Mouse (Mus musculus) hindbrain, embryonic 13.5 days (tissue): ENCODE measurements at regions not wholly inside any gene's neighbourhood (a gene's known extent, or its start where the extent isn't known, plus 50 kb on each side); places are given as distances from the start of the nearest gene placed in this dataset.

Experiments used
- ATAC-seq: fragments of 200-750 bp; cut with Nextera tagmentation; 2 replicates; pipeline ENCODE4 v1.8.0; 2017; ENCODE audit warnings: moderate TSS enrichment; ENCODE audit not compliant: low FRiP score
- H3K27ac ChIP-seq: fragments of 300-500 bp; sonication (generic); 2 replicates; pipeline ENCODE4 v1.5.1; 2015; ENCODE audit warnings: inconsistent platforms, mild to moderate bottlenecking, moderate library complexity
- H3K27me3 ChIP-seq: fragments of 300-500 bp; sonication (generic); 2 replicates; pipeline ENCODE4 v1.6.1; 2015; ENCODE audit warnings: mild to moderate bottlenecking, inconsistent platforms
- H3K36me3 ChIP-seq: fragments of 300-500 bp; sonication (generic); 2 replicates; pipeline ENCODE4 v1.6.1; 2015; ENCODE audit warnings: mild to moderate bottlenecking, inconsistent platforms
- H3K4me1 ChIP-seq: fragments of 300-500 bp; sonication (generic); replicated peaks from 2 replicates; pipeline ENCODE4 v1.6.1; 2015; ENCODE audit warnings: inconsistent platforms
- H3K4me2 ChIP-seq: fragments of 300-500 bp; sonication (generic); 2 replicates; pipeline ENCODE4 v1.6.1; 2015; ENCODE audit warnings: inconsistent platforms, mild to moderate bottlenecking, moderate library complexity
- H3K4me3 ChIP-seq: fragments of 300-500 bp; sonication (generic); 2 replicates; pipeline ENCODE4 v1.5.1; 2015; ENCODE audit warnings: mild to moderate bottlenecking, inconsistent platforms
- H3K9ac ChIP-seq: fragments of 300-500 bp; sonication (generic); 2 replicates; pipeline ENCODE4 v1.6.1; 2015; ENCODE audit warnings: mild to moderate bottlenecking, inconsistent platforms
- H3K9me3 ChIP-seq: fragments of 300-500 bp; sonication (generic); 2 replicates; pipeline ENCODE4 v1.6.1; 2016; ENCODE audit warnings: inconsistent platforms
- WGBS: fragments of 180-500 bp; shearing (Covaris S2); methylation state at CpG from one replicate; pipeline ENCODE4 v1.1.7; 2015; 5-methylcytosine and 5-hydroxymethylcytosine counted together

DNA sequence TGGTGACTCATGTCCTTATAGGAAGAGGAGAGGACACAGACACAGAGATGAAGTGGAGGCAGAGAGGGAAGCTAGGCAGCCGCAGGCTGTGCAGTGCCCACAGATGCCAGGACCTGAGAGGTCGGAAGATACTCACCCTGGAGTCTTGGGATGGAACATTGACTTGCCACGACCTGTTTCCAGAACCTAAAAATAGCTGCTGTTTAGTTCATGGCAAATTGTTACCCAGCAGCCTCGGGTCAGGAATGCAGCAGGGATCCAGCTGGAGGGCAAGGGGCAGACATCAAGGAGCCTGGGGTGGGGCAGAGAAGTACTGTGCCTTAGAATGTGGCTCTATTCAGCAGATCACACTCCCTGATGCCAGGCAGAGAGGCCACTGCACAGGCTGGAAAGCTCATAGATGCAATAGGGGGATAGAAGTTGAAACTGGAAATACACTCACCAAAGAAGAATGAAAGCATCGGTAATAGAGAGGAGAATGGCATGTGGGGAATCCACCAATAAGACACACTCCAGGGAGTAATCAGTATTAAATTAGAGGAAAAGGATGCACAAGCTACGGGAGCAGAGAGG, 75.1 kb upstream of the Hdac4 start:
- H3K4me2 ChIP-seq: no peak overlapping the region
- H3K9ac ChIP-seq: no peak overlapping the region
- no peak for ATAC-seq
- H3K9me3 ChIP-seq: no peaks in the 10 kb centered on the region
- WGBS: 46% methylated on average over 6 of the region's 6 CpGs
- H3K27me3 ChIP-seq: 0 out of 2 replicates have a peak, but pooled peaks cover 6% of the 10 kb centered on the region
- H3K27ac ChIP-seq: no peak overlapping the region
- H3K4me3 ChIP-seq: no peak overlapping the region
- H3K4me1 ChIP-seq: peaks cover 17% of the 10 kb centered on the region
- no peaks in the 10 kb centered on the region for H3K36me3 ChIP-seq

DNA sequence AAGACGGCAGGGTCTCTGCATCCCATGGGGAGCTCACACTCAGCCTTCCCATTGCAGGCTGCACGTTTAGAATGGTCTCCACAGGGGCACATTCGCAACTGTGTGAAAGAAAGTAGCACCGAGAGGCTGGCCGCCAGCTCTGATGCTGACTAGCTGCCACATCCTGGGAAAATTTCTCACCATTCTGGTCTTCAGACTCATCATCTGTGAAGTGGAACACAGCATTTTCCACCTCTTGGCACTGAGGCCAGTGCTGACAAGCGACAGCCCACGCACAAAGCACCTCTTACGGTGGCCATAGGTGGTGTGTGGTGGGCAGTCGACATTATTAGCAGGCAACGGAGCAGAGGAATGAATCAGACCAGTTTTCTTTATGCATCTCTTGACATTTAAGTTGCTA, 74.0 kb upstream of the Hdac4 start:
- H3K4me2 ChIP-seq: no peak overlapping the region
- peaks cover 17% of the 10 kb centered on the region for H3K4me1 ChIP-seq
- 0 out of 2 replicates have a peak overlapping the region, but pooled peaks have one; percentile 5 for H3K9ac ChIP-seq
- 0 out of 2 replicates have a peak, but pooled peaks cover 6% of the 10 kb centered on the region for H3K27me3 ChIP-seq
- H3K9me3 ChIP-seq: no peaks in the 10 kb centered on the region
- 36% methylated on average over 10 of the region's 10 CpGs for WGBS
- H3K4me3 ChIP-seq: no peak overlapping the region
- ATAC-seq: no peak
- H3K27ac ChIP-seq: no peak overlapping the region
- no peaks in the 10 kb centered on the region for H3K36me3 ChIP-seq

DNA sequence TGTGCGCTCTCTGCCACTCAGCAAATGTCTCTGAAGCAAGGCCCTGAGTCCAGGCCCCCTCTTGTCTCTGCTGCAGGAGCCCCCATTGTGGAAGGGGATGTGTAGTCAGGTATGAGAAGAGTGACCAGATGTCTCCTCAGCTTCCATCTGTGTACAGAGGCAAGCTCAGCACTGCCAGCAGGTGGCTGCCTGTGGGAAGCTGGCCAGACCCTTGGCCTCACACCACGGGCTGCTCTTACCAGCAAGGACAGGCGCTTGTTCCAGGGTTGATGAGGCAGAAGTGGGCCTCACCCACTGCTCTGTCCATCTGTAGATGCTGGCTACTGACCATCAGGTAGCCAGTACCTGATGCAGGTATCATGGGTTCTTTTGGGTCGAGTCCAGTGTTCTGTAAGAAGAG, 69.4 kb upstream of the Hdac4 start:
- no peaks in the 10 kb centered on the region for H3K9me3 ChIP-seq
- H3K27me3 ChIP-seq: no peaks in the 10 kb centered on the region
- WGBS: 79% methylated on average over 4 of the region's 4 CpGs
- no peak overlapping the region for H3K4me3 ChIP-seq
- H3K9ac ChIP-seq: no peak overlapping the region
- no peak overlapping the region for H3K27ac ChIP-seq
- no peak overlapping the region for H3K4me2 ChIP-seq
- H3K36me3 ChIP-seq: no peaks in the 10 kb centered on the region
- ATAC-seq: no peak
- H3K4me1 ChIP-seq: peaks cover 14% of the 10 kb centered on the region

DNA sequence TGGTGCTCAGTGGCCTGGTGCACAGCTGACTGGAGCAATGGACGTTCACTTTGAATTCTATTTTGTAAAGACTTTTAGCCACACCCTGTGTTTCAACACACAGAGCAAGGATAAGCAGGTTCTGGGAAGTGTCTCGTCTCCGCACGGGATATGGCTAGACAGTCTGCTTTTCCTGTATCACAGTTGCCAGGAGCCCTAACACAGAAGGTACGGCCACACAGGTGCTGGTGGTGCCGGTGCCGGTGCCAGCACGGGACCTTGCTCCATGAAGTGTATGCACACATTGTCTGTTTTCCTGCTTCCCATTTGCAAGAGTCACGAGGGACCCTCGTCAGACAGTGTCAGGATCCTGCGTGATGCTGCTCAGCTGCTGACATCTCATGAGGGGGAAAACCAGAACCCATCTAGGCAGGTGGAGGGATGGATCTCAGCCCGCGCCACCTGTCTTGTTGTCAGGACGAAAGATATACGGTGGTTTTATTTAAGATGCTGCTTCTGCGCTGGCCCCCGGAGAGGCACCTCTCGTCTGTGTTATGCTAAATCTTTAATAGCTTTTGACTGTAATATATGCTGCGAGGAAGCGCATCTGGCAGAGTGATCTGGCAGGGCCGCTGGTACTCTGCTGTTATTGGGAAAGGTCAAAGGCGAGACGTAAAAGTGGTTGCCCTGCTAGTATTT, 64.4 kb upstream of the Hdac4 start:
- H3K4me2 ChIP-seq: no peak overlapping the region
- no peaks in the 10 kb centered on the region for H3K27me3 ChIP-seq
- H3K9me3 ChIP-seq: no peaks in the 10 kb centered on the region
- no peak overlapping the region for H3K4me3 ChIP-seq
- no peaks in the 10 kb centered on the region for H3K36me3 ChIP-seq
- 54% methylated on average over 23 of the region's 23 CpGs for WGBS
- H3K9ac ChIP-seq: no peak overlapping the region
- peaks cover 26% of the 10 kb centered on the region for H3K4me1 ChIP-seq
- peak; percentile 76 for ATAC-seq
- H3K27ac ChIP-seq: peak overlapping the region; percentile 69; the same call in 1 of the 2 replicates

DNA sequence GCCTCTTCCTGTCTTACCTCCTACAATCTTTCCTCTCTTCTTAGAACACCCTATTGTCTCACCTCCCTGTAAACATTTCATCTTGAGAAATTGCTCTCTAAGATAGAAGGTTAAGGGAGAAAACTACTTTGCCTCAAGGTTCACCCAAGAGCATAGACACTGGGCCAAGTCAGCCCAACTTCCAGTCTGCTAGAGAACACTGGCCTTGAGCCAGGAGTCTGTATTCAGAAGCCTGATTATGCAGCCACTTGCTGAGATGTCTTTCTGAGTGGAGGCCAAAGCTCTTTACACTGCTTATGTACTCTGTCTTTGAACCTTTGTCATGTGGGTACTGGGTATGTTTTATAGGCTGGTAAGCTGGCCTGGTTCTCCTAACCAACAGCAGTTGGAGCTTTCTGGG, 62.5 kb upstream of the Hdac4 start:
- no peak overlapping the region for H3K4me2 ChIP-seq
- peaks cover 30% of the 10 kb centered on the region for H3K4me1 ChIP-seq
- H3K9ac ChIP-seq: no peak overlapping the region
- H3K36me3 ChIP-seq: no peaks in the 10 kb centered on the region
- no peaks in the 10 kb centered on the region for H3K9me3 ChIP-seq
- no peak overlapping the region for H3K27ac ChIP-seq
- no peak overlapping the region for H3K4me3 ChIP-seq
- ATAC-seq: no peak
- H3K27me3 ChIP-seq: no peaks in the 10 kb centered on the region

DNA sequence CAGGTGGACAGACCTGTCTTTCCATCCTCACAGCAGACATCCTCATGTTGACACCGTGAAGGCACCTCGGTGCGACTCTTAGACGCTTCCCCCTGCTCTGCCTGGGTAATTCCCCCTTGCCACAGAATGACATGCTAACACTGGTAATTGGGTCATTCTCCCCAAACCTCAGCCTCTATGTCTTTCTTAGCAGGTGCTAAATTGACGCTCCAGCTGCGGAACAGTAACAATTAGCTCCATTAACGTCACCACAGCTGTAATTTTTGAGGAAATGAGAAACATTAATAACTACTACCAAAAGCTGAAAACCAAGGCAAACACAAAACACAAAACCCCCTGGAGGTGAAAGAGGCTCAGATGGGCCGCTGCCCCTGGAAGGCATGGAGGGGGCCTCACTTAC, 57.6 kb upstream of the Hdac4 start:
- Histone ChIP-seq H3K4me1 (peaks cover 18% of the 10 kb centered on the region), H3K9ac (no peak overlapping the region), H3K4me3 (no peak overlapping the region), H3K4me2 (no peak overlapping the region), H3K27me3 (no peaks in the 10 kb centered on the region), H3K9me3 (no peaks in the 10 kb centered on the region), H3K36me3 (no peaks in the 10 kb centered on the region), H3K27ac (peak overlapping the region; percentile 13; the same call in 1 of the 2 replicates)
- WGBS: 60% methylated on average over 8 of the region's 8 CpGs
- ATAC-seq: no peak

DNA sequence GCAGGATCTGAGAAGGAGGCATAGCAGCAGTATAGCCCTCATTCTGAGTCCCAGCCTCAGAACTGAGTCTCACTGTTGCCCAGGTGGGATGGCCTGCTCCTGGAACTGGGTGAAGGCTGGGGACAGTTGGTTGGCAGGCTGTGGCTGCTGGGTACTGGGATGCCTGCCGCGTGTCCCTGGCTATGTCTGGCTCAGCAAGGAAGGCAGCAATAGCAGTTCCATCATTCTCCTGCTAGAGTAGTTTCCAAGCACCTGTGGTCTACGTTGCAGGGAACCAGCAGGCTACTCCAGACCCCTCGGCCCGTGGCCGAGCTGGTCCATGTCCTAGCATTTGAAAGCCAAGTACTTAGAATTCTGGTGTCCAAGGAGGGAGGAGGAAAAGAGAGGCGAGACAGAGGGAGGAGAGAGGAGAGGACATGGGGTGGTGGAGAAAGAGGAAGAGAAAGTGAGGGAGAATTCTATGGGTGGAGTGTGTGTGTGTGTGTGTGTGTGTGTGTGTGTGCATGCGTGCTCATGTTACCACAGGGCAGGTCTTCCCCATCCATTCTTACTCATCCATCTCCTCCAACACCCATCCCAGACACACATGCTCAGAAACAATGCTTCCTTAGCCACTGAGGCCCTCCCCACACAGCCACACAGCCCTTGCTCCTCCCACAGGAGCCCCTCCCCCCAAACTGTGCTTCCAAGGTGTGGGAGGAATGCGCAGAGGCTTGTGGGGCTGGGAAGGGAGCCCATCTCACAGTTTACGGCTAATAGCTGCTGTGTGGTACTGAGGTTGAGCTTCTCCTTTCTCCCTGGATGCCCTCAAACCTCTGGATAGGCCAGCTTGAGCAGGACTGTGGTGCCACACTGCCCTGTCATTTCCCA, 55.3 kb upstream of the Hdac4 start:
- H3K4me2 ChIP-seq: no peak overlapping the region
- H3K36me3 ChIP-seq: no peaks in the 10 kb centered on the region
- WGBS: 85% methylated on average over 10 of the region's 10 CpGs
- H3K27ac ChIP-seq: no peak overlapping the region
- H3K9ac ChIP-seq: no peak overlapping the region
- H3K9me3 ChIP-seq: no peaks in the 10 kb centered on the region
- H3K4me3 ChIP-seq: no peak overlapping the region
- ATAC-seq: no peak
- H3K4me1 ChIP-seq: peaks cover 14% of the 10 kb centered on the region
- H3K27me3 ChIP-seq: 0 out of 2 replicates have a peak, but pooled peaks cover 3% of the 10 kb centered on the region
